Mouse (Mus musculus): ENCODE measurements around the gene Chpf2. TPM values are rescaled to one million over a fixed set of nuclear protein-coding genes. Genes with fewer than 3 reads are reported as not detected.

Chpf2 gene
- total RNA-seq (2014; fragmentation: Nextera tagmentation), result 5.9 and 15.8 TPM in 2 replicates
- 7.3 and 14.9 TPM in 2 replicates for total RNA-seq (2017)
- polyA plus RNA-seq (2012), result 19.9 and 28.5 TPM in 2 replicates

DNA sequence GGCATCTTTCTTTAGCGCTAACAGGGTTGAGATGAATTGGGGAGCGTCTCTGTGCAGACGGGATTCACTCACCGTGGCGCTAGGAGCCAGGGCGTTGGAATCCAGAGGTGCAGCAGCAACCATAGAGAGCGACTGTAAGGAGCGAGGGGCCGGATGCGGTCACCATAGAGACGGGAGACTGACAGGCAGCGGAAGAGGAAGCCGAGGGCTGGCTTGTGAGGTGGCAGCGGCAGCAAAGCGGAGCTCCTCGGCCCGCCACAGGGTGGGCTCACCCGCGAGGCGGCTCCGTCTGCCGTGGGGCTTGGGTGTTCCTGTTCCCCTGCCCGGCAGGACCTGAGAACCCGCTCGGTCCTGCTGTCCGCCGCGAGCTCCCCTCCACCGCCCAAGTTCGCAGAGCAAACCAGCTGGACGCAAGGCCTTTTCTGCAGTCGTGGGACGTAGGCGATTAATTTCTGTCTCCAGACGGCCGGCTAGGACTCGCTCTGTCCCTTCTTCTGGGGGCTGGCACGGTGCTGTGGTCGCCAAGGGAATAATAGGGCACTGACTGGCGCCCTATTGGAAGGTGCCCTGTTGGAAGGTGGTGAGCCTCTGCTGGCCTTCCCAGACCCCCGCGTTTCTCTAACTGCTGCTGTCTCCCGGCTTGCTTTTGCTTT, at the start of gene Chpf2:
Gene Chpf2, plus strand, starts transcription at position 195 of the 653 bp plus-strand sequence.
- Histone ChIP-seq H3K4me3 (ENCODE audit: low read depth, low read length) (peak within 1 kb of the TSS; percentile 83), H3K4me1 (ENCODE audit: insufficient read depth, low read depth, low read length) (peaks cover 19% of the 10 kb centered on the region), H3K9me3 (replicated peaks) (no peaks in the 10 kb centered on the region), H3K36me3 (replicated peaks) (peaks cover 39% of the 10 kb centered on the region), H3K27me3 (ENCODE audit: insufficient read depth, low read length) (peaks cover 11% of the 10 kb centered on the region; the same call in 1 of the 2 replicates)
- ATAC-seq (ENCODE audit: extremely low read depth, insufficient number of reproducible peaks, low FRiP score, poor library complexity, severe bottlenecking) (peak; percentile 88), DNase-seq (ENCODE audit: low spot score) (peak; percentile 79)
- no peak for TF ChIP-seq TAL1 (conservative IDR thresholded peaks at IDR 0.05; ENCODE audit: low read depth, low read length)
- no peak for TF ChIP-seq CTCF (IDR thresholded peaks at IDR 0.05; ENCODE audit: low read depth, low read length)

DNA sequence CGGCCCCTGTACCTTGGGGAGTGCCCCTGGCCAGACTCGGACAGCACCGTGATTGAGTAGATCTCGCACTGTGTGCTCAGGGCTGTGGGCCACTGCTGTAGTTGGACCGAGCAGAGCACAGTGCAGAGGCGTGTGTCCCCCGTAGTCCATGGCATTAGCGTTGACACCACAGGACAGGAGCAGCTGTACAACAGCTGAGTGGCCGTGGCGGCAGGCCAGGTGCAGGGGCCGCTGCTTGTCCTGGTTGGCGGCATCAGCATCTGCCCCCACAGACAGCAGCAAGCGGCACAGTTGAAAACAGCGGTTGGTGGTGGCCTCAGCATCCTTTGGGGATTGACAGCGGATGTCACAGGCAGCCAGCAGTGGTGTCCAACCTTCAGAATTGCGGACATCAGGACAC, 48.9 kb upstream of the Chpf2 start:
- Histone ChIP-seq H3K4me1 (ENCODE audit: insufficient read depth, low read depth, low read length) (0 out of 2 replicates have a peak, but pooled peaks cover under 1% of the 10 kb centered on the region), H3K27me3 (ENCODE audit: insufficient read depth, low read length) (peaks cover 31% of the 10 kb centered on the region), H3K36me3 (replicated peaks) (no peaks in the 10 kb centered on the region), H3K9me3 (replicated peaks) (no peaks in the 10 kb centered on the region), H3K4me3 (ENCODE audit: low read depth, low read length) (no peak overlapping the region)
- TF ChIP-seq POLR2AphosphoS5 (IDR thresholded peaks at IDR 0.05; ENCODE audit: insufficient replicate concordance, low read depth, low read length), result no peak
- TF ChIP-seq TAL1 (conservative IDR thresholded peaks at IDR 0.05; ENCODE audit: low read depth, low read length), result no peak
- TF ChIP-seq GATA2 (IDR thresholded peaks at IDR 0.05; ENCODE audit: borderline replicate concordance, low read depth, low read length), result no peak
- TF ChIP-seq GATA1 (IDR thresholded peaks at IDR 0.05; ENCODE audit: borderline replicate concordance, low read length), result no peak
- no peak for TF ChIP-seq CTCF (IDR thresholded peaks at IDR 0.05; ENCODE audit: low read depth, low read length)
- ATAC-seq (ENCODE audit: extremely low read depth, insufficient number of reproducible peaks, low FRiP score, poor library complexity, severe bottlenecking) (no peak), DNase-seq (ENCODE audit: low spot score) (no peak)

DNA sequence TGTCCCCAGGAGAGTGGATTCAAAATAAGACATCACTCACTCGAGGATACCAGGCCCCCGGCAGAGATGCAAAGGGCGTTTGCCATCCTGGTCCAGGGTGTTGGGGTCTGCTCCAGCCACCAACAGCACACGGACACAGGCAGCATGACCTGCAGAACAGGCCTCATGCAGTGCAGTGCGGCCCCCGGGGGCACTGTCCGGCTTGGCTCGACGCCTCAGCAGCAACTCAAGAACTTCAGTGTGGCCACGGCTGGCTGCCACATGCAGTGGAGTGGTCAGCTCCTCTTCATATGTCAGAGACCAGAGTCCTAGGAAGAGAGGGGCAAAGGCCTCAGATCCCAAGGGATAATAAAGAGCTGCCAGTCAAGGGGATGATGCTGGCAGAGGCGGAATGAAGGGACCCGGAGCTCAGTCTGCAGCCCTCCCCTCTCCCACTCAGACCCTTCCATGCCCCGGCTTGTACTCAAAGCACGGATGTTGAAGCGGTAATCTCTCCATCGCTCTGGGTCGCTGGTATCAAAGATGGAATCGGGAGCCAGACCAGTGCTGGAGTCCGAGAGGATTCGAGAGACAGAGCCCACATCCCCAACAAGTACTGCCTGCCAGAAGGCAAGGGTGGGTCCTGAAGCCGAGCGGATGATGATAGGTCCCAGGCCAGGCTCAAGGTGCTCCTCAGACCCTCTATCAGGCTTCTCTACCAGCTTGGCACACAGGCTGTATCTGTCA, 46.8 kb upstream of the Chpf2 start:
- Histone ChIP-seq H3K27me3 (ENCODE audit: insufficient read depth, low read length) (peaks cover 32% of the 10 kb centered on the region), H3K36me3 (replicated peaks) (no peaks in the 10 kb centered on the region), H3K4me1 (ENCODE audit: insufficient read depth, low read depth, low read length) (0 out of 2 replicates have a peak, but pooled peaks cover 2% of the 10 kb centered on the region), H3K9me3 (replicated peaks) (no peaks in the 10 kb centered on the region), H3K4me3 (ENCODE audit: low read depth, low read length) (no peak overlapping the region)
- TF ChIP-seq POLR2AphosphoS5 (IDR thresholded peaks at IDR 0.05; ENCODE audit: insufficient replicate concordance, low read depth, low read length) (no peak), TAL1 (conservative IDR thresholded peaks at IDR 0.05; ENCODE audit: low read depth, low read length) (no peak), GATA1 (IDR thresholded peaks at IDR 0.05; ENCODE audit: borderline replicate concordance, low read length) (no peak), CTCF (IDR thresholded peaks at IDR 0.05; ENCODE audit: low read depth, low read length) (no peak), GATA2 (IDR thresholded peaks at IDR 0.05; ENCODE audit: borderline replicate concordance, low read depth, low read length) (no peak)
- no peak for DNase-seq (ENCODE audit: low spot score)
- ATAC-seq (ENCODE audit: extremely low read depth, insufficient number of reproducible peaks, low FRiP score, poor library complexity, severe bottlenecking), result no peak

DNA sequence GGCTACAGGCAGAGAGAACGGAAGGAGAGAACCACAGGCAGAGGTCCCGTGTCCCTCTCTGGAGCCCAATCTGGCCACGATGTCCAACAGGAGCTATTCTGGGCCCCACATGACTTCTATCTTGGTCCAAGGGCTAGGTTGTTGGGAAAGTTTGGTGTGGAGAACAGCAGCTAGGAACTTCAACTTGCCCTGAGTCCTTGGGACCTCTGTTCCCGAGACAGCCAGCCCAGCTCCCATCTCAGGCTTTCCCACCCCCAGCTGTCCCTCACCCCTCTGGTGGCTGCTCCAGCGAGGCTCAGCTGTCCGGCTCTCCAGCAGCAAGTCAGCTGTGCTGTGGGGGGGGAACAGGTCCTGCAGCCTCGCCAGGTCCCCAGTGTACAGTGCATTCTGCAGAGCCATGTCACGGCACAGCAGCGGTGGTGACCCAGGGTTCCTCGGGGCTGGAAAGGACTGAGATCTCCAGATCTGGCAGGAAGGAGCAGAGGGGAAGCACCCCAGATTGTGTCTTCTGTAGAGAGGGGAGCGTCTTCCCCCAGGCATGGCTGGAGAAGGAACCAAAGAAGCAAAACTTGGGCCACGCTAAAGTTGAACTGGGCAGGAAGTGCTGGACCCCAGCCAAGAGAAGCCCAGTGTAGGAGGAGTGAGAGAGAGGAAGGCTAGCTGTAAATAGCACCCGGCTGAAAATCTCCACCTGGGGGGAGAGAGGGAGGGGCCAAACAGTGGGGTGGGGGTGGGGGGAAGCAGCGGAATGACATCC, 46.0 kb upstream of the Chpf2 start, which contains the start of gene Asb10:
Gene Asb10, minus strand, starts transcription at position 592 of the 757 bp plus-strand sequence.
- ATAC-seq (ENCODE audit: extremely low read depth, insufficient number of reproducible peaks, low FRiP score, poor library complexity, severe bottlenecking) (no peak), DNase-seq (ENCODE audit: low spot score) (no peak)
- Histone ChIP-seq H3K9me3 (replicated peaks) (no peaks in the 10 kb centered on the region), H3K4me1 (ENCODE audit: insufficient read depth, low read depth, low read length) (0 out of 2 replicates have a peak, but pooled peaks cover 2% of the 10 kb centered on the region), H3K36me3 (replicated peaks) (no peaks in the 10 kb centered on the region), H3K27me3 (ENCODE audit: insufficient read depth, low read length) (peaks cover 41% of the 10 kb centered on the region), H3K4me3 (ENCODE audit: low read depth, low read length) (no peak within 1 kb of the TSS)
- no peak for TF ChIP-seq POLR2AphosphoS5 (IDR thresholded peaks at IDR 0.05; ENCODE audit: insufficient replicate concordance, low read depth, low read length)
- TF ChIP-seq GATA1 (IDR thresholded peaks at IDR 0.05; ENCODE audit: borderline replicate concordance, low read length), result no peak
- TF ChIP-seq TAL1 (conservative IDR thresholded peaks at IDR 0.05; ENCODE audit: low read depth, low read length), result no peak
- no peak for TF ChIP-seq CTCF (IDR thresholded peaks at IDR 0.05; ENCODE audit: low read depth, low read length)
- TF ChIP-seq GATA2 (IDR thresholded peaks at IDR 0.05; ENCODE audit: borderline replicate concordance, low read depth, low read length), result no peak

DNA sequence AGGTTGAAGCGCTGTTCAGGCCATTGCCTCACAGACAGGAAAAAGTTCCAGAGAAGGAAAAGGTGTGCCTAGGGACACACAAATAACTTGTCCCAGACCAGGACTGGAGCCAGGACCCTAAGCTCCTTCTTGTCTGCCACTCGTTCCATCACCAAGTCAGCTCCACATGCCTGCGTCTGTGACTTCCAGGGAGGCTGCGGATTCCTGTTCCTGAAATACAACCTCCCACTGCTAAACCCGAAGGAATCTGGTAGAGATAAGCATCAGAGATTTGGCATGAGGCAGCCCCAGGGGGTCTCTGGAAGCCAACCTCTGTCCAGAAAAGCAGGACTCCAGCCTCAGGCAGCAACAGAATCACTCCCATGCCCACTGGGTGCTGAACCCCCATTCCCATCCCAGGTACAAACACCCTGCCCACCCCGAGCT, 45.4 kb upstream of the Chpf2 start:
- H3K9me3 ChIP-seq (replicated peaks), result no peaks in the 10 kb centered on the region
- H3K36me3 ChIP-seq (replicated peaks), result no peaks in the 10 kb centered on the region
- DNase-seq (ENCODE audit: low spot score) (no peak), ATAC-seq (ENCODE audit: extremely low read depth, insufficient number of reproducible peaks, low FRiP score, poor library complexity, severe bottlenecking) (no peak)
- TF ChIP-seq CTCF (IDR thresholded peaks at IDR 0.05; ENCODE audit: low read depth, low read length) (no peak), POLR2AphosphoS5 (IDR thresholded peaks at IDR 0.05; ENCODE audit: insufficient replicate concordance, low read depth, low read length) (no peak), GATA1 (IDR thresholded peaks at IDR 0.05; ENCODE audit: borderline replicate concordance, low read length) (no peak), TAL1 (conservative IDR thresholded peaks at IDR 0.05; ENCODE audit: low read depth, low read length) (no peak), GATA2 (IDR thresholded peaks at IDR 0.05; ENCODE audit: borderline replicate concordance, low read depth, low read length) (no peak)
- H3K4me1 ChIP-seq (ENCODE audit: insufficient read depth, low read depth, low read length), result 0 out of 2 replicates have a peak, but pooled peaks cover 2% of the 10 kb centered on the region
- peaks cover 46% of the 10 kb centered on the region for H3K27me3 ChIP-seq (ENCODE audit: insufficient read depth, low read length)
- H3K4me3 ChIP-seq (ENCODE audit: low read depth, low read length), result no peak overlapping the region

Measured in G1E (cell line).